Mouse (Mus musculus) intestine, embryonic 14.5 days (tissue): ENCODE measurements around the gene Vwa1. TPM values are rescaled to one million over a fixed set of nuclear protein-coding genes. Genes with fewer than 3 reads are reported as not detected.

Experiments
- ATAC-seq: fragments of 200-750 bp; cut with Nextera tagmentation; replicated peaks from 2 replicates; pipeline ENCODE4 v1.8.0; 2017; ENCODE audit warnings: low read depth, moderate number of reproducible peaks, moderate TSS enrichment, moderate library complexity; ENCODE audit not compliant: low FRiP score, low TSS enrichment
- DNase-seq: peaks from one replicate; pipeline ENCODE4 v3.0.0-alpha.2; 2018; ENCODE audit warnings: low spot score
- H3K27ac ChIP-seq: fragments of 300-500 bp; sonication (generic); 2 replicates; pipeline ENCODE4 v1.5.1; 2014; ENCODE audit warnings: low read depth, mild to moderate bottlenecking, control low read depth
- H3K27me3 ChIP-seq: fragments of 300-500 bp; sonication (generic); replicated peaks from 2 replicates; pipeline ENCODE4 v1.6.1; 2014; ENCODE audit warnings: low read length, control low read depth; ENCODE audit not compliant: control insufficient read depth, insufficient read depth
- H3K36me3 ChIP-seq: fragments of 300-500 bp; sonication (generic); 2 replicates; pipeline ENCODE4 v1.6.1; 2014; ENCODE audit warnings: low read length, control low read depth; ENCODE audit not compliant: control insufficient read depth, insufficient read depth
- H3K4me1 ChIP-seq: fragments of 300-500 bp; sonication (generic); replicated peaks from 2 replicates; pipeline ENCODE4 v1.6.1; 2014; ENCODE audit warnings: low read length, control low read depth, mixed read lengths; ENCODE audit not compliant: control insufficient read depth, insufficient read depth
- H3K4me2 ChIP-seq: fragments of 300-500 bp; sonication (generic); 2 replicates; pipeline ENCODE4 v1.6.1; 2014; ENCODE audit warnings: low read length
- H3K4me3 ChIP-seq: fragments of 300-500 bp; sonication (generic); 2 replicates; pipeline ENCODE4 v1.5.1; 2014; ENCODE audit warnings: low read depth, low read length, control low read depth, mixed read lengths
- H3K9ac ChIP-seq: fragments of 300-500 bp; sonication (generic); 2 replicates; pipeline ENCODE4 v1.6.1; 2014; ENCODE audit warnings: mild to moderate bottlenecking, low read length
- H3K9me3 ChIP-seq: fragments of 300-500 bp; sonication (generic); 2 replicates; pipeline ENCODE4 v1.6.1; 2016; ENCODE audit warnings: low read length, control low read depth; ENCODE audit not compliant: control insufficient read depth
- WGBS: fragments of 180-500 bp; shearing (Covaris S2); extraction: QIAGEN DNeasy Blood & Tissue Kit; methylation state at CpG from one replicate; pipeline ENCODE4 v1.1.7; 2014; 5-methylcytosine and 5-hydroxymethylcytosine counted together
- polyA plus RNA-seq: library from polyadenylated mRNA; unstranded; fragments of >200 nt; fragmentation: Nextera tagmentation; extraction: Ambion mirVana; gene quantifications from 2 replicates; pipeline ENCODE4 v1.2.1, GENCODE M21; 2014

Gene Vwa1
- polyA plus RNA-seq, 1 experiment from 2014 or later, result 16.4 TPM

DNA sequence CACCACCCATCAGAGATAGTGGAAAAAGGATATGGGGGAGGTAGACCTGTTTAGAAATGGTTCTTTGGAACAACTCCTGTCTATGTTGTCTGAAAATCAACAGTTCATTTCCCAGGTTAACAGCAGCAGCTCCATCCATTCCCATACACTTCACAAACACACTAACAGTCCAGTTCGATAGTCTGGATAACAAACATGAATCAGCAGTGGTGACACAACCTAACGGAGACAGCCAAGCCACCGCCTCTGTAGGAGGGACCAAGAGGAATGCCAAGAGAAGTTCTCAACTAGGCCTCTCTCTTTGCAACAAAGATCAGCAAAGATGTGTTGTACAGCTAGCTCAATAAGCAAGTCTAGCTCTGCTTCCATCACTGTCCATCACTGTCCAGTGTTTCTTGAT lies 12.1 kb downstream of the Vwa1 start:
- Histone ChIP-seq H3K27me3 (no peaks in the 10 kb centered on the region), H3K4me1 (peaks cover 13% of the 10 kb centered on the region; the same call in 1 of the 2 replicates), H3K36me3 (peaks cover 3% of the 10 kb centered on the region), H3K9ac (no peak overlapping the region), H3K4me2 (no peak overlapping the region), H3K4me3 (no peak overlapping the region), H3K27ac (no peak overlapping the region), H3K9me3 (no peaks in the 10 kb centered on the region)
- no peak for ATAC-seq
- DNase-seq, result no peak
- 88% methylated on average over 3 of the region's 3 CpGs for WGBS

DNA sequence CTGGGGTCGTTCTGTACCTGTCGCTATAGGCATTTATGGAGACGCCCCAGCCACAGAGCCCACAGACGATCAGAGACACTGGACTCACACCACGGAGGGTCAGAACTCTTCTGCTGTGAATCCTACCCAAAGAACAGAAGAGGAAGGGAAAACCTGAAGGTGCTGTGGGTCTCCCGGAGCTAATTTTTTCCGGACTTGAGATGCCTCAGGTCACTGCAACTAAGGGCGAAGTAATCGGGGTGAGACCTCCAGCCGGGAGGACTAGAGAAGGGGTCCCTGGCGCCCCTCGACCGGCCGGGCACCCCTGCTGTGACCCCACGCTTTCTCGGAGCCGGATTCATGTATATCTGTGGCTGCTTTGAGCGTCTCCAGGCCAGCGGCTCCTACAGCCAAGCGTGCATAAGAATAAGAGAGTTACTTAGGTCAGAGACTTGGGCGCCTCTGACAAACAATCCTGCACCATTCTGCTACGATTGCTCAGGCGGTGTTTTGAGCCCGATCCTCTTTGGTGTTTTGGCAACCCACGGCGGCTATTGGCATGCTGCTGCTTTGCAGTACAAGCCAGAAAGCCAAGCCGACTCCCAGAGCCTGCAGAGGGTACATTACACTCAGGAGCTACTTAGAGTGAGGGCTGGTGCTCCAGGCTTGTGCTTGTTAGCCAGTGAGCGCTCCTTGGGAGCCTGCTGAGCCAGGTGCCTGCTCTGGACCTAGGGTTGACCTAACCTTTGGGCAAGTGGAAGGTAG lies 13.0 kb downstream of the Vwa1 start:
- 2% methylated on average over 28 of the region's 28 CpGs for WGBS
- ATAC-seq (0 out of 2 replicates have a peak, but pooled peaks have one; percentile 9), DNase-seq (peak; percentile 69)
- H3K27ac ChIP-seq, result no peak overlapping the region; the same call in 1 of the 2 replicates
- peak overlapping the region; percentile 89 for H3K4me3 ChIP-seq
- H3K36me3 ChIP-seq, result peaks cover 11% of the 10 kb centered on the region
- peak overlapping the region; percentile 94 for H3K4me2 ChIP-seq
- peaks cover 13% of the 10 kb centered on the region; the same call in 1 of the 2 replicates for H3K4me1 ChIP-seq
- no peaks in the 10 kb centered on the region for H3K9me3 ChIP-seq
- H3K9ac ChIP-seq, result peak overlapping the region; percentile 73
- H3K27me3 ChIP-seq, result no peaks in the 10 kb centered on the region

DNA sequence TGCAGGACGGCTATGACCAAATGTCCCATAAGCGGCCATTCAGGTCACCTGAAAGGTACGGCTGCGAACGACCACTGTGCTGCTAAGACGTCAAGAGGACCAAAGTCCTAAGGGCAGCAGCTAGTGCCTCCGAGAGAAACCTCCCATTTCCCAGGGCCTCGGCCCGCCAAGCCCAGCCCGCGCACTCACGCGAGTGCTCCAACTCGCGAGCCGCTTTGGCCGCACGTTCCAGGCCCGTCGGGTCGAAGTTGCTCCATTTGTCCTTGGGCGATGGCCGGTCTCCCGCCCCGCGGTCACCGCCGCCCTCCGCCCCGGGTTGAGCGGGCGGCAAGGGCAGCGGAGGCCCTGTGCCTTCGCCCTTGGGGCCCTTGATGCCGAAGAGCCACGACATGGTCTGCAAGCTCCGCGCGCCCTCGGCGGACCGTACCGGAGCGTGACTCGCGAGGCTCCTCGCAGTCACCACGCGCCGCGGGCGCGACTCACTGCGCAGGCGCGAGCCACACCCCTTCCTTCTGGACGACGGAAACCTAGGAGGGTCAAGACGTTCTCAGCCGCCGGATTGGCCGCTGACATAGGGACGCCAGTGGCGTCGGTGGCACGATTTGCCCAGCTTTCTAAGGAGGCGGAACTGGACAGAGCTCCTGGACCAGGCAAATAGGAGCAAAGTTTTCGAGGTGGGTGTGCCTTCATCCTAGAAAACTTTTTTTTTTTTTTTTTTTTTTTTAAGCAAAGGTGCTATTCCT lies 13.7 kb downstream of the Vwa1 start, which contains the start of gene Atad3a:
TSS of gene Atad3a (minus strand) at position 481 of the 743 bp plus-strand sequence.
- WGBS, result under 1% methylated on average over 68 of the region's 68 CpGs
- Histone ChIP-seq H3K9ac (peak within 1 kb of the TSS; percentile 73), H3K4me3 (peak within 1 kb of the TSS; percentile 89), H3K9me3 (no peaks in the 10 kb centered on the region), H3K4me1 (peaks cover 13% of the 10 kb centered on the region; the same call in 1 of the 2 replicates), H3K4me2 (peak within 1 kb of the TSS; percentile 94), H3K27me3 (no peaks in the 10 kb centered on the region), H3K27ac (peak within 1 kb of the TSS; percentile 34; the same call in 1 of the 2 replicates), H3K36me3 (peaks cover 19% of the 10 kb centered on the region)
- DNase-seq (peak; percentile 97), ATAC-seq (peak; percentile 98)

DNA sequence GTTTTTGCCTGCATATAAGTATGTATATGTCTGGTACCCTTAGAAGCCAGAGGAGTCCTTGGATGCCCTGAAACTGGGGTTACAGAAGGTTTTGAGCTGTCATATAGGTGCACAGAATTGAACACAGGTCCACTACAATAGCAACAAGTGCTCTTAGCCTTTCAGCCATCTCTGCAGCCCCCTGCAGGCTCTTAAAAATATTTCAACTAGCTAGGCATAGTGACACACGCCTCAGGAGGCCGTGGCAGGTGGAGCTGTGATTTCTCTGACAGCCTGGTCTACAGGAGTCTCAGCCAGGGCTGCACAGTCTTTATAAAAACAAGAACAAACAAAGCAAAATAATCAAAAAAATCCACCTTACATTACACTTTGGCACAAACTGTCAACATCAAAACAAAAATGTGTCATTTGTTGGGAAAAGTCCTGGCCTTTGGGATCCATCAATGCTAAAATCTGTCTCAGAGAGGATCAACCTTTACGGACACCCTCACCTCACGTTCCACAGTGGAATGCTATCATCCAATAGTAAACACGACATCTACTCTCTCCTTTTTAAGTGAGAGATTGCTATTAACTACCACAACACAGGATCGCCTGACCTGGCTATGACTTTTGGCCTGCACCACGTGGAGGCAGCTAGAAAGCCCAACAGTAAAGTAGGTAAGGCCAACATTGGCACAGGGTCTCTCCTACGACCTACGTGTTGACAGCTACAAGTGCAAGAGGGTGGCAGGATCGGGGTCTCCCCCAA lies 14.5 kb downstream of the Vwa1 start:
- Histone ChIP-seq H3K36me3 (peaks cover 26% of the 10 kb centered on the region), H3K9me3 (no peaks in the 10 kb centered on the region), H3K4me2 (peak overlapping the region; percentile 94), H3K4me1 (peaks cover 13% of the 10 kb centered on the region; the same call in 1 of the 2 replicates), H3K27ac (no peak overlapping the region; the same call in 1 of the 2 replicates), H3K27me3 (no peaks in the 10 kb centered on the region), H3K4me3 (peak overlapping the region; percentile 89), H3K9ac (peak overlapping the region; percentile 73)
- DNase-seq (no peak), ATAC-seq (0 out of 2 replicates have a peak, but pooled peaks have one; percentile 53)
- WGBS, result 3% methylated on average over 10 of the region's 10 CpGs

DNA sequence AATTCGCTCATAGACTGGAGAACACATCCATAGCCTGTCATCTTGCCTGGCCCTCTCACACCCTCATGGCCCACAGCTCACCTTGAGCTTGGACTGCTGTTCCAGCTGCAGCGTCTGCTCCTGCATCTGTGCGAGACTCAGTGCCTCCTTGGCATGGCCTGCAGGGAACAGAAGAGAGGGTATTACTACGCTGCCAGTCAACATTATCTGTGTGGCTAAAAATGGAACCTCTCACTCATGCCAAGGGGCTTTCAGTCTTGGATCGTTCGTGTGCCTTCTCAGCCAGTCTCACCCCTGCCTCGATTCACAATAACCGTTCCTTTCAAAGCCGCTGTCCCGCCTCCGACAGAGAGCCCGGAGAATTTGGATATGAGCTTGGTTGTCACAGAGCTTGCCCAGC lies 17.5 kb downstream of the Vwa1 start:
- WGBS, result 92% methylated on average over 12 of the region's 12 CpGs
- no peak overlapping the region for H3K27ac ChIP-seq
- H3K9ac ChIP-seq, result no peak overlapping the region
- no peaks in the 10 kb centered on the region for H3K9me3 ChIP-seq
- no peak overlapping the region for H3K4me2 ChIP-seq
- DNase-seq, result no peak
- no peak overlapping the region for H3K4me3 ChIP-seq
- H3K36me3 ChIP-seq, result peaks cover 50% of the 10 kb centered on the region
- H3K27me3 ChIP-seq, result no peaks in the 10 kb centered on the region
- H3K4me1 ChIP-seq, result peaks cover 13% of the 10 kb centered on the region; the same call in 1 of the 2 replicates
- ATAC-seq, result no peak

DNA sequence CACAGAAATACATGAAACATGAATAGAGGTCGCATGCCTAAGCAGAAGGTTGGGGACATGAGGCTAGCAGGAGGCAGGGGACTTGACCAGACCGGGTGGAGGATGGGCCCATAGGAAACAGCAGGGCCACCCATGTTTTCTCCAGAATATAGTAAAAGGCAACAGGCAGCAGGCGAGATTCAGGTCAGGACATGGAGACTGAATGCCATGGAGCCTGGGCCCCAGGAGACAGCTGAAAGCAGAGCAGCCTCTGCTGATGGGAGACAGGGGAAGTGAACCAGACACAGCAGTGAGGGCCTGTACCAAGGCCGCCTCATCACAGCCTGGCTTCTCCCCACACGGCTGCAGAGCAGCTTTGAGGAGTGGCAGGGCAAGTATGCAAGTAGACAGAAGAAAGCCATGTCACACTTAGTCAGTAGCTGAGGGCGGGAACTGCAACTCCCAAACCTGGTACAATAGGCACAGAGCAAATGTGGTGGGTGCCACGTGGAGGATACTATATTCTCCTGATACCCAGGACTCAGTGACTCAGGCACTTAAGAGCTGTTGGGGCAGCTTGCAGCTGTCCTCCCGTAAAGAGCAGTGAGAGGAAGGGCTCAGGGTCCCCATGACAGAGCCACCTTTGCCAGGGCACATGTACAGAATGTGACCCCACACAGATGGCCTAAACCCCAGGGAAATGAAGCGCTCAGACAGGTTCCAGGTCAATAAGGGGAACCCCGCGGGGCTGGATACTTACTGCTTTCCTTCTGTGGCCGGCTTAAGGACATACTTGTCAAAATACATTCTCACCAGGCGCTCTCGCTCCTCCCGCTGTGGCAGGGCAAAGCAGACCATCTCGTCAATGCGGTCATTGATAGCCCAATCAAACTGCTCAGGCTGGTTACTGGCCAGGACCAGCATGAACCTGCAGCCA lies 27.7 kb downstream of the Vwa1 start:
- Histone ChIP-seq H3K9me3 (no peaks in the 10 kb centered on the region), H3K4me3 (no peak overlapping the region), H3K4me1 (no peaks in the 10 kb centered on the region), H3K36me3 (peaks cover 98% of the 10 kb centered on the region), H3K27me3 (no peaks in the 10 kb centered on the region), H3K4me2 (no peak overlapping the region), H3K9ac (no peak overlapping the region), H3K27ac (no peak overlapping the region)
- no peak for DNase-seq
- WGBS, result 91% methylated on average over 17 of the region's 17 CpGs
- ATAC-seq, result no peak

DNA sequence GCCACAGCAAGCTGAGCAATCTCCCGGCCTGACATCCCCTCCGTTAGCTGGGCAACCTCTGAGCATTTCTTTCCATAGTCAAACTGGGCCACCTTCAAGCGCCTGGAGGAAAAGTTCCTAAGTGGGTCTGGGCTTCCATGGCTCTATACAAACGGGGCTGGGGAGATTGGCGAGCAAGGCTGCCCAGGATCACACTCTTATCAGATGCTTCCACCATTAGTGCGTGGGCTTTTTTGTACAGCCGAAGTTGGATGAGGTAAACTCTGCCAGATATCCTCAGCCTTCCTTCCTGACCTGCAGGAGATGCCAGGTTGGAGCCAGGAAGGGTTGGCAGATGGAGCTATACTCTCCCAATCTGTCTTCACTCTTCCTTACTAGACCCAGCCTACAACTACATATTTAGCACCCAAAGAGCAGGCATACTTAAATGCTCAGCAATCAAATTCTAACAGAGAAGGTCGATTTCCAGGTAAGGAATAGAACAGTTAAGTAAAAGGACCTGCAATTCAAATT lies 28.4 kb downstream of the Vwa1 start:
- Histone ChIP-seq H3K4me3 (no peak overlapping the region), H3K27me3 (no peaks in the 10 kb centered on the region), H3K36me3 (peaks cover 98% of the 10 kb centered on the region), H3K27ac (no peak overlapping the region), H3K9me3 (no peaks in the 10 kb centered on the region), H3K4me1 (no peaks in the 10 kb centered on the region), H3K9ac (no peak overlapping the region), H3K4me2 (no peak overlapping the region)
- 86% methylated on average over 8 of the region's 8 CpGs for WGBS
- ATAC-seq, result no peak
- DNase-seq, result no peak
